Mouse (Mus musculus) activated CD4-positive, CD25-positive, alpha-beta regulatory T cell, adult 4 months (primary cell): ENCODE data around the gene Parn. TPM values are rescaled to one million over a fixed set of nuclear protein-coding genes. Genes with fewer than 3 reads are reported as not detected.

Experiments
- ATAC-seq: one replicate; pipeline ENCODE4 v1.8.0; 2017
- polyA plus RNA-seq, 2 experiments: library from polyadenylated mRNA; unstranded; fragments of 100-300 nt; shearing (Covaris generic); gene quantifications; one replicate each; pipeline ENCODE4 v1.2.1; 2017

Gene Parn
- polyA plus RNA-seq, 2 experiments from 2014 or later, result 28.1 to 32.5 TPM

GRCm38 (mm10) chr16:13549976-13550375, 118.0 kb downstream of the Parn start:
- no peak for ATAC-seq

DNA sequence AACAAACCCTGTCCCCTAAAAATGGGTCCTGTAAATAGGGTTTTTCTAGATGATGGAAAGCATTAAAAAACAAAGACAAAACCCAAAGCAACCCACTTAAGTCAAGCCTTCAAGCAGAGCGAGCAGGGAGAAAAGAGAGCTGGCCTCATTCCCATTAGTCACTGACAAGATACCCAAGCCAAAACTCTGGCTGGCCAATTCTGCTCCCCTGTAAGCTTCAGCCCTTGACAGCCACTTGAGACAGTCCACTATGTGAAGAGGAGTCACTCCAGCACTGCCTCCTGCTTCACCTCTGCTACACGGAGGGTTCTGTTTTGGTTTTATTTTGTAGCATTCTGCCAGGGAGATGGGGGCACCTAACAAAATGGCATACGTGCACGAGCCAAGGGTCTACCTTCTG, 126.2 kb downstream of the Parn start:
- ATAC-seq, result no peak

GRCm38 (mm10) chr16:13541121-13541747, 126.7 kb downstream of the Parn start:
- ATAC-seq, result no peak

- ATAC-seq, result no peak
These were observed 128.9 kb downstream of the Parn start for GRCm38 (mm10) chr16:13538933-13539648.

DNA sequence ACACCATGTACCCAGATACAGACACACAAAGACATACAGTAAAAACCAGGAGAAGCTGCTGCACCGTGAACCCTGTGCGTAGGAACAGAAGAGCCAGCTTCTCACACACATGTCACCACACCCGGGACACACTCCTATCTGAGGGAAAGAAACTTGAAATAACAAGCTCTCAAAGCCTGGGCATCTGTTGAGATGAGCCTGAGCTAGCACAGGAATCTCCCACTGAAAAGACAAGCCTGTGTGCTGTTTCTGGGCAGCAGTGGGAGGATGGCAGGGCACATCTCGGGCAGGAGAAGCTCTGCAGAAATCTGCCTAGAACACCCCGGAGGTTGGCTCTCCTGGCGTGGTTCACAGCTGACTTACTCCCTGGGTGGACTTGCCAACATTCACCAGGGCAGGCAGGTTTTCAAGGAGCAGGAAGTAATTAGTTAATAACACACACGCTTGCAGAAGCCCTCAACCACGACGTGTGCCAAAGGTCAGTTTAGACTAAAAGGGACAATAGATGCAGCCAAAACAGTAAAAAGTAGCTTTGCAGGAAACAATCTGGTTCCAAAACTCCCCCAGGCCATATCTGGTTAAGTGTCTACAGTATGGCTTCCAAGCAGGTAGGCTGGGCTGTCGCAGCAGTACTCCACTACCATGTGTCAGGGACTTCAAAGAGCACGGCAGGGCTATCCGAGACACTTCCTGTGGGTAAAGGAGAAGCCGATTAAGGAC, 129.6 kb downstream of the Parn start:
- no peak for ATAC-seq

DNA sequence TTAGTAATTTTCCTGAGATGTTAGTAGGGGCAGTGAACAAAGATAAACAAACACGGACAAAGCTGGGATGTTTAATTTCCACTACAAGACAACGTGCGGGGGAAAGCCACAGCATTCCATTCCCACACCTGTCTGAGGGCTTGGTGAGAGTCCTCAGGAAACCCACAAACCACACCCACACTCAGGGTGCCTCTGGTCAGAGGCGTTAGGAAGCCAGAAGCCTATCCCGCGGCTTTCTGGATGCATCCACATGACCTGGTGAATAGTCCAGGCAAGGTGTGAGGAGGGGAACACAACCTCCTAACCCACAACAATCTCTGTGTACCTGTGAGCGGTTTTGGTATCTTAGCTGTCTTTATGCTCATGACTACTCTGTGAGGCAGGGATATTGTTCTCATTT, 131.6 kb downstream of the Parn start:
- ATAC-seq, result no peak

GRCm38 (mm10) chr16:13535856-13536255, 132.1 kb downstream of the Parn start:
- no peak for ATAC-seq

DNA sequence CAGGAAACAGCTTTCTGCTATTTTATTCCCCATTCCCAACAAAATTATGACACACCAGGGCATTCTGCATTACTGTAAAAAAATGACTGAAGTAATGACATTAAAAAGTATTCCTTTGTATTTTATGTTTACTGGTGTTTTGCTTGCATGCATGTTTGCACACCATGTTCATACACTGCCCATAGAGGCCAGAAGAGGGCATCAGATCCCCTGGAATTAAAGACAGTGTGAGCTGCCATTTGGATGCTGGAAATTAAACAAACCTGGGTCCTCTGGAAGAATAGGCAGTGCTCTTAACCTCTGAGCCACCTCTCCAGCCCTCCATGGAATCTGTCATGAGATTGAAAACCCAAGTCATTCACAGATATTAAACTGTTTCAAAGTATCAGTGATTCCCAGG, 135.1 kb downstream of the Parn start:
- no peak for ATAC-seq

- ATAC-seq, result no peak
These were observed 136.7 kb downstream of the Parn start for GRCm38 (mm10) chr16:13531279-13531678.

GRCm38 (mm10) chr16:13521359-13521758, 146.6 kb downstream of the Parn start:
- no peak for ATAC-seq

- no peak for ATAC-seq
These were observed 147.7 kb downstream of the Parn start for GRCm38 (mm10) chr16:13520301-13520700.

GRCm38 (mm10) chr16:13516214-13516613, 151.8 kb downstream of the Parn start:
- no peak for ATAC-seq

DNA sequence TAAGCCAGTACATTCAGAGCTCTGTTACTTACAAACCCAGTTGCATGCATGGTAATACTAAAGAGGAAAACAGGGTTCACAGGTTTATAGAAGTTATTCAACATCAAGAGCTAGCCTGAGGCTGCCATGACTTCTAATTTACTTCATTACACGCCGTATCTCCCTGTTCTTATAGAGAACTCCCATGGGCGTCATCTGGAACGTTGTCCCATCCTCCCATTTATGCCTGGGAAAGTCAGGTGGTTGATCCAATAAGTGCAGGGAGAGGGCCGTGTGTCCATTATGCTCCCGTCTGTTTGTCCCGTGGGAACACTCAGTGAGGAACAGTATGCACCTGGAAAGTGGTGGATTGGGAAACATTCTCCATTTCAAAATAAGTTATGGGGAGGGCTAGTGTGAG, 152.4 kb downstream of the Parn start:
- no peak for ATAC-seq

DNA sequence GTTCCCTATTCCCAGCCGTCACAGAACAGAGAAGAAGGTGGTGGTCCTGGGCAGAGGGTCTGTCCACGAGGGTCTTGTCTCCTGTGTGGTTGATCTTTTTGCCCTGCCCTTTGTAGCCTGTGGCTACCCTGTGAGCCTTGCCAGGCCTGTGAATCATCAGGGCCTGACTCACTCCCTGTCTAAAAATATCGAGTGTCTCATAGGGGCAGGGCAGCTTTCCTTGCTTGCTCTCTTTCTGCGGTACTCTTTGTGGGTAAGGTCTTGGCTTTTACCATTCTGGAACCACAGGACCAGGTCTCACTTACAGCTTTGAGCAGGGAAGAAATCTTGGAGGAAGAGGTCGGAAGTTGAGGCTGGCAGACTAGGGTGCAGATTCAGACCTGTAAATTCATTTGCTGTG, 162.9 kb downstream of the Parn start:
- ATAC-seq, result no peak

GRCm38 (mm10) chr16:13504476-13504875, 163.5 kb downstream of the Parn start:
- no peak for ATAC-seq

DNA sequence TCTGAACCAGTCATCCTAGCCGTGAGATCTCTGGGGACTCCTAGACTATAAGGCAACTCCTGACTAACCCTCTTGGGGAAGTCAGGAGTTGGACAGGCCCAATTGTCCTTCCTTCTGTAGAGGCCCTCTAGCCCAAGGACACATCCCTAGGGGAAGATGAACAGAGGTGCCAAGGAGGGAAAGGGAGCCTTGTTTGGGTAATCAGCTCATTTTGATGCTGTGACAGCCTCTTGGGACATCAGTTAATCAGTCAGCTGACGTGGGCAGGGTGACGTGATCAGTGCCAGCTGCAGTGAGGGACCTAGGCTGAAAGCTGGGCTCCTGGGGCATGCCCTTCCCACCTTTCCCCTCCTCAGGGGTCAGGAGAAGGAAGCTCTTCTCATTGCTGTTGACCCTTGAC, 169.0 kb downstream of the Parn start:
- ATAC-seq, result no peak

GRCm38 (mm10) chr16:13493981-13494380, 174.0 kb downstream of the Parn start:
- no peak for ATAC-seq

DNA sequence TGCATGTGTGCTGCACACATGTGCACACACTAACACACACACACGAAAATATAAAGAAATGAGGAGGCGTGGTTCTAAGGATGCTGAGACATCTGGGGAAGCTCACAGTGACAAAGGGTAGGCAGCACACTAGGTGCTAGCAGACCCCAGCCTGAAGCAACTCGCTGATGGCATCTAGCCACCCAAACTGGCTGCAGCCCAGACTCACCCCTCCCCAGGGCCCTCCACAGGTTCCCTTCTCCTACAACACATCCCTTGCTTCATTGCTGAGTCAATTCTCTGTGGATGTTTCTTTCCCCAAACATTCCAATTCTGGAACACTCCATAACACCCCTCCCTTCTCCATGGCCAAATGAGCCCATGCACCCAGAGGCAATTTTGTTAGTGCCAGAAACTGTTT, 175.0 kb downstream of the Parn start:
- no peak for ATAC-seq

- ATAC-seq, result no peak
These were observed 176.2 kb downstream of the Parn start for GRCm38 (mm10) chr16:13491776-13492175.
